Mouse (Mus musculus): Measurements from ENCODE around the gene 1700001K19Rik.
A peak's percentile ranks its signal among the peaks of the same experiment; 100 is the strongest.
"Not testable (repeated sequence)": the region's sequence is repeated elsewhere in the genome, so short reads cannot be mapped to it uniquely, and the experiment has no call there.

The 1700001K19Rik gene

DNA sequence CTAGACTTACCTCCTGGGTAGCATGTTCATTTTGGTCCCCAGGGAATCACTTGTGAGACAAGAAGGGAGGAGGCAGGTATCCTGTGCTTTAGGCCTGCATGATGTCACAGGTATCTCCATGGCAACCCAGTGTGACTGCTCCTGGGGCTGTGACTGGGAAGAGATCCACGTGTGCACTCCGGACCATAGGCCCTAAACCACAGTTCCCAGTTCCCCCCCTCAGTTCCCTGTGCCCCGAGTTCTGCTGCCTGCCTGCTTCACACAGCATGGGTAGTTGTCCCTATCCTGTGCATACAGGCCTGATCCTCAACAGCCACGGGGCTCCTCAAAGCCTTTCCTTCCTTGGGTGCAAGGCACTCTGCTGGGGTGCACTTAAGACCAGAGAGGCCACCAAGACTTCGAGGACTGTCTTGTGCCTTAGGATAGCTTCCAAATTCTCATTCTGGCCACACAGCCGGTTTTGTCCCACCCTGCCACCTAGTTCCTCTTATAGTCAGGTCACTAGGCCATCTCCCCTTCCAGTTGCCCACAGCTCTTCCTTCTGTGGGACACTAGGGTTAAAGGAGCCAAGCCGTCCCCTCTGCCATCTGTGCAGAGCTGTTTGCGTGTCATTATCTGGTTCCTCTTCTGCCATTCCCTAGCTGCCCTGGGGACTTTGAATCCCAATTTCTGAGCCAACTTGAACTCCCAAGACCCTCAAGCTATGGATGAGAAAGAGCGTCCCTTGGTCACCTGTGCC is at the start of gene 1700001K19Rik:
Gene 1700001K19Rik (minus strand): TSS at position 59 of the 739 bp plus-strand sequence.
- DNase-seq (ENCODE audit: inconsistent age in 2 of 2, low spot score in 1 of 2), result no peak

DNA sequence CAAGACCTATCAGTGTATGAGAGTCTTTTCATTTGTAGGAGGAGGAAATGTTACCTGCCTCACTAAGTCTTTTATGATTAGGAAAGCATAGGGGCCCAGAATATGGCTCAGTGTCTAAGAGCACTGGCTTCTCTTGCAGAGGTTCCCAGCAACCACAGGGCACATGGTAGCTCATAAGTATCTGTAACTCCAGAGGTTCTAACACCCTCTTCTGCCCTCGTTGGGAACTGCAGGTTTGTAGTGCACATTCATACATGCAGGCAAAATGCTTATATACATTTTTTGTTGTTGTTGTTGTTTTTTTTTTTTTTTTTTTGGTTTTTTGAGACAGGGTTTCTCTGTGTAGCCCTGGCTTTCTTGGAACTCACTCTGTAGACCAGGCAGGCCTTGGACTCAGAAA is 44.0 kb upstream of the 1700001K19Rik start:
- DNase-seq (ENCODE audit: inconsistent age in 2 of 2, low spot score in 1 of 2), result no peak

DNA sequence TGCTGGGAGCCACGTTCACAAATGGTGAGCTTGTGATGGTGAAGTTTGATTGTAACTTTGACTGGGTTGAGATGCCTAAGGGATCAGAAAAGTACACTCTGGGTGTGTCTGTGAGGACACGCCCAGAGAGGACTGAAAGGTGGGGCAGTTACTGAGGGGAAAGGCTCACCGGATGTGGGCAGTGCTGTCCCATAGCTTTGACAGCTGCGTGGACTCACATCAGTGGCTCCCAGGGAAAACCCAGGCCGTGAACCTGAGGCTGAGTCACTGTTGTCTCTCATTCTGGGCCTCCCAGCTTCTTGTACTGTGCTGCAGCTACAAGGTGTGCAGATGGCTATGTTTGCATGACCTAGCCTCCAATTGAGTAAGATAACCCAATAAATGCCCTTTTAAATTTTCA is 43.1 kb upstream of the 1700001K19Rik start:
- DNase-seq (ENCODE audit: inconsistent age in 2 of 2, low spot score in 1 of 2), result no peak

DNA sequence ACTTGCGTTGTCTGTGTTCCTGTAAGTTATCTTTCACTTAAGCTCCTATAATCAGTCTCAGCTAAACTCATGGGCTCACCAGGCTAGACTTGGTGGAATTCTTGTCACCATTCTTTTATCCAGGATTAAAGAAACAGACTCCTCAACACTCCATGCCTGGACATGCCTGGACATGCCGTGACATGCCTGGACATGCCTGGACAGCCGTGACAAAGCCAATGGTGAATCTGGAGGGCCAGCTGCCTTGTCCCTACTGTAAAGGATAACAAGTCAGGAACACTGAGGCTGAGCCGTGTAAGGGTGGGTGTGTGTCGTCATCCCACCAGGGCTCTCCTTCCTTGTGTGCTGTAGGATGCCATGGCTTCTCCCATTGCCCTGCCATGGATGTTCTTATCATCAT is 42.6 kb upstream of the 1700001K19Rik start:
- no peak for DNase-seq (ENCODE audit: inconsistent age in 2 of 2, low spot score in 1 of 2)

DNA sequence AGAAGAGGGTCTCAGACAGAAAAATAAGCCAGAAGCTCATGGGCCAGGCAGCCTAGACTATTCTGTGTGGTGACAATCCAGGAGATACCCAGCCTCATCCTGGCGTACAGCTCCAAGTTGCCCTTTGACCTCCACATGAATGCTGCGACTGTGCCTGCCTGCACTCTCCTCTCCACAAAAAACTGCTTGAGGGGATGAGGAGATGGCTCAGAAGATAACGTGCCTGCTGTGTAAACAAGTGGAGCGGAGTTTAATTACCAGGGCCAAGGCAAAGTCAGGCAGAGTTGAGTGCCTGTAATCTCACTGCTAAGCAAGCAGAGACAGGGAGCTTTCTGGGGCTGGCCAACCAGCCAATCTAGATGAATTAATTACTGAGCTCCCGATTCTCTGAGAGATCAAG is 33.6 kb upstream of the 1700001K19Rik start:
- no peak for DNase-seq (ENCODE audit: inconsistent age in 2 of 2, low spot score in 1 of 2)

DNA sequence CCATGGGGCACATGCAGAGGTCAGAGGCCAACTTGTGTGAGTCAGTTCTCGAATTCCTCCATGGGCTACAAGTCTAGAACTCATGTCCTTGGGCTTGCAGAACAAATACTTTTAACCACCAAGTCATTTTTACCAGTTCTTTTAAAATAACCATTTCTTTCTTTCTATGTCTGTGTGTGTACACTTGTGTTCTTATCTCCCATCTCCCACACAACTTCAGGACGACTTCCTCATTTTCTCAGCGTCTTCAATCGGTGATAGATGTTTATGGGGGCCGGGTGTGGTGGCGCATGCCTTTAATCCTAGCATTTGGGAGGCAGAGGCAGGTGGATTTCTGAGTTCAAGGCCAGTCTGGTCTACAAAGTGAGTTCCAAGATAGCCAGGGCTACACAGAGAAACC is 31.8 kb upstream of the 1700001K19Rik start:
- DNase-seq (ENCODE audit: inconsistent age in 2 of 2, low spot score in 1 of 2), result no peak

DNA sequence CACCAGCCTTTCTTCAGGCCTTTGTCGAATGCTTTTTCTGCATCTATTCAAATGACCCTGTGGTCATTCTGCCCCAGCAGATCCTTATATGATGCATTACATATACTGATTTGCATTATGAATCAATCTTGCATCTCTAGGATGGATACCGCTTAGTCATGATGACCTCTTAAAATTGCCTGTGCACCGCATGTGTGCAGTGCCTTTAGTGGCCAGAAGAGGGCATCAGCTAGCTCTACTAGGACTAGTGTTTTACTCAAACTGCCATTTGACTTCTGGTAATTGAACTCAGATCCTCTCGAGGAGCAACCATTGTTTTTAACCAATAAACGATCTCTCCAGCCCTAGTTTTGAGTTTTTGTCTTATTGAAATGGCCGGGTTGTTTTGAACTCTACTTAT is 31.4 kb upstream of the 1700001K19Rik start:
- no peak for DNase-seq (ENCODE audit: inconsistent age in 2 of 2, low spot score in 1 of 2)

DNA sequence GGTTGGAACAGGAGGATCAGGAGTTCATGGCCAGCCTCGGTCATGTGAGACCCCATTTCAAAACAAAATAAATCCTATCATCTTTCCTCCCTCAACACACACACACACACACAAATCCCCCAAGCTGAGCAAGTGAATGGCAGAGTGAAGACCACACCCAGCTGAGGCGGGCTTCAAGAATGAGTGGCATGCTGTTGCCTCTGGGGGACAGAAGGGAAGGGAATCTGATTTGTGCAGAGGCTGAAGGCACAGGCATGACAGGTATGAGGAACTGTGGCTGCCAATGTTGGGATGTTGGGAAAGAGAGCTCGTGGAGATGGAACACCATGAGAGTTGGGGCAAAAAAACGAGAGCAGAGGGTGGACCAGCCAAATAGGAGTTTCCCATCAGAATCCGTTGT is 28.9 kb upstream of the 1700001K19Rik start:
- no peak for DNase-seq (ENCODE audit: inconsistent age in 2 of 2, low spot score in 1 of 2)

DNA sequence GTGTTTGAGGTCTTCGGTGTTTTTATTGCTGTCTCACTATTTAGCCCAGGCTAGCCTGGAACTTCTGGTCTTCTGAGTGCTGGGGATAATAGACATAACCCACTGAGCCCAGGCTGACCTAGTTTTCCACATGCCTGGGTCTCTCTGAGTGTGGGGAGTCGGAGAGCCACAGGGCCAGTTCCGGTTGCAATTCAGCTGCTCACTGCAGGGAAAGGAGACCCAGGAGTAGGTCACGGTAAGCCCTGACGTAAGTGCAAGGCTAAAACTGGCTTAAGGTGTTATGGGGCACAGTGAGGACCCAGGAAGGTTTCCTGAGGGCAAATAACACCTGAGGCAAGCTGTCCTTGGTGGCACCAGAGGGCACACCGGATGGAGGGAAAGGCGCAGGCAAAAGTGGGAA is 25.0 kb upstream of the 1700001K19Rik start:
- peak in 1 of 2 experiments; percentile 9 for DNase-seq (ENCODE audit: inconsistent age in 2 of 2, low spot score in 1 of 2)

DNA sequence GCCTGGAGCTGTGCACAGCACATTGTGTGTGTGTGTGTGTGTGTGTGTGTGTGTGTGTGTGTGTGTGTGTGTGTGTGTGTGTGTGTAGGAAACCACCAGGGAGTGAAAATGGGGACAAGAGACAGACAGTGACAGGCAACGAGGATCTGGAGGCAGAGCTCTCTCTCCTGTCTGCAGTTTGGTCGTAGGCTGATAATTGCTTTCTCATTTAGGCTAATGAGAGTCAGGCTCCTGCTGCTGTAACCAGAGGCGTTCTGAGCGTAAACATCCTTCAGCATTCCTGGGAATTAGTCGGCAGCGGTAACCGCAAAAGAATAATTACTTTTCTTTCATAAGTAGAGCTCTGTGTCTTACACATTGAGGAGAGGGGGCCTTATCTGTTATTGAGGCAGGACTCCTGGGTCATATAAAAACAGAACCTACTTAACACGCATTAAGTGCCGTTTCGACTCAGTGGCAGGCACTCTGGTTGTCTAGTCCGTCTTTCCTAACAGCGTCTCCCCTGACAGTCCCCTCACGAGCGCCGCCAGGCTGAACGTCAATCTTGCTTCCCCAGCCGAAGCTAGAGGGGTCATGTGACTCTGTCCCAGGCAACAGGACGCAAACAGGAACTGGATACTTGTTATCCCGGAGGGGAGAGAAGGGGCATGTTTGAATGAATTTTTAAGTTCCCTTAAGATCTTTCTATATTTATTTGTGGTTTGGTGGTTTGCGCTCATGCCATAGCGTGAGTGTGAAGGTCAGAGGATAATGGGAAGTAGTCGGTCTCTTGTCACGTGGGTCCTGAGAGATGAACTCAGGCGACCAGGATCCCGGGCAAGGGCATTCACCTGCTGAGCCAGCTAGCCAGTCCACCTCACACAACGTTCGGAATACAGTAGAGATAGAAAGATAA is 24.2 kb upstream of the 1700001K19Rik start:
- DNase-seq (ENCODE audit: inconsistent age in 2 of 2, low spot score in 1 of 2), result peak; percentile 78 to 91

DNA sequence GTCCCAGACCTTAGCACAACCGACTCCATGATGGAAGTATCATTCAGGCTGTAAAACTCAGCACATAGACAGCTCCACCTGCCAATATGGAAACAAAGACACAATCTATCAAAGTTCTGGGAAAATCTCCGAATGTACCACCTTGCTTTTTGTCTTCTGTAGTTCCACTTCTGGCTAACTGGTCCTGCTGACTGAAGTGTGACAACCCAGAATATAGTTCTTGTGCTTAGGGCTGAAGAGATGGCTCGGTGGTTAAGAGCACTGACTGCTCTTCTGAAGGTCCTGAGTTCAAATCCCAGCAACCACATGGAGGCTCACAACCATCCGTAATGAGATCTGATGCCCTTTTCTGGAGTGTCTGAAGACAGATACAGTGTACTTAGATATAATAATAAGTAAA is 23.0 kb upstream of the 1700001K19Rik start:
- not testable (repeated sequence) for DNase-seq (ENCODE audit: inconsistent age in 2 of 2, low spot score in 1 of 2)

DNA sequence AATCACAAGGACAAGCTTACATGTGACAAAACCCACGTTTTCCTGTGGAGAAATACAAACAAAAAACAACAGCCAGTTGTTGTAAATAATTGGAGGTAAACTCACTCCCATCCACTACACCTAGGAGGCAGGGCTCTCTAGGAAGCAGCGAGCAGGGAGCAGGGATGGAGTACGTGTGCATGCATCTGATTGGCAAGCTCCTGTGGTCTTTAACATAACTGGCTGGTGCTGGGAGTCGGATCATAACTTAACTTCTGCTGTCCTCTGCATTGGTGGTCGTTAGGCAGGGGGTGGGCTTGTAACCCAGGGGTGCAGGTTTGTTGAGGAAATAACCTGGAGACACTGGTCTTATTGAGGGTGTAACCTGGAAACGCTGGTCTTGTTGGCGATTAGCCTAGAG is 21.3 kb upstream of the 1700001K19Rik start:
- peak in 1 of 2 experiments; percentile 23 for DNase-seq (ENCODE audit: inconsistent age in 2 of 2, low spot score in 1 of 2)

DNA sequence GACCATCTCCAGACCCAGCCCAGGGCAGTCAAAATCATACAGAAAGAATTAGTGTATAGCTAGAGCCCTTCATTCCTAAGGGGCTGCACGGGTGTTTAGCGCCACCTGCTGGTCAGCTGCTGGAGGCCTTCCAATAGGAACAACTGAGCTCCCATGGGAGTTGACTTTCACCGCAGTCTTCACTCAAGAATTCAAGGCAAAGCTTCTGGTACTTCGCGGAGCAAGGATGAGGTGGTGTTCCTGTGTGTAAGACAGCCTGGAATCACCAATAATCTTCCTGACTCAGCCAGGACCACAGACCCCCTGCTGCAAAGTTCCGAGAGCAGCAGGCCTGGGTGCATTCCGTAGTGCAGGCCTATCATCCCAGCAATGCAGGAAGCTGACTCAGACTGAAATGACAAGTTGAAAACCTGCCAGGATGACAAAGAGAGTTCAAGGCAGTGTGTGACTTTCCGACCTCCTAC is 20.6 kb upstream of the 1700001K19Rik start:
- peak; percentile 91 to 98 for DNase-seq (ENCODE audit: inconsistent age in 2 of 2, low spot score in 1 of 2)

DNA sequence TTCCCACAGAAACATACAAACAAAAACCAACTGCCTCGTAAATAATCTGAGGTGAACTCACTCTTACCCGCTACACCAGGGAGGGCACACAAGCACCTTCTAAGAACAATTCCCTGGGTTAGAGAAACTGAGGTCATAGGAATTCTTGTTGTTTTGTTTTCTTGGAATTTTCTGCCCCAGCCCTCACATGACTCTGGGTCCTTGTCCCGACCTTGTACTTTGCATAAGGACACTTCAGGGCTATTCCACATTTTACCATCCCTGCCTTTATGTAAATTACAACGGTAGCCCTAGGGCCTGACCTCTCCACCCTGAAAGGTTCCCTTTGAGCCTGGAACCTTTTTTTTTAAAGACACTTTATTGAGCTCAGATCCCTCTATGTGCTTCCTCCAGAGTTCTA is 20.1 kb upstream of the 1700001K19Rik start, which contains the start of gene Hsp90aa1:
Gene Hsp90aa1 (minus strand): TSS at position 173 of the 400 bp plus-strand sequence.
- DNase-seq (ENCODE audit: inconsistent age in 2 of 2, low spot score in 1 of 2), result no peak

DNA sequence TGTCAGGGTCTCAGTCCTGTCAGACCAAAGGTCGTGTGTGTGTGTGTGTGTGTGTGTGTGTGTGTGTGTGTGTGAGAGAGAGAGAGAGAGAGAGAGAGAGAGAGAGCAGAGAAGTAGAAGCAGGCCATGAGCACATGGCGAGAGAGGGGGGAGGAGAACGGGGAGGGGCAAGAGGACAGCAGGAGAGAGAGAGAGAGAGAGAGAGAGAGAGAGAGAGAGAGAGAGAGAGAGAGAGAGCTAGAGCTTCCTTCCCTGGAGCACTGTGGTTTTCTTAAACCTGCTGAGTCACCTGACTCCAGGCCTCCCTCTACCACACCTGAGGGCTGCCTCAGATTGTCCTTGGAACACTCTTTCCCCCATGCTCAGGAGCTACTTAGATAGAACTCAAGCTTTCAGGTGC is 18.9 kb upstream of the 1700001K19Rik start:
- DNase-seq (ENCODE audit: inconsistent age in 2 of 2, low spot score in 1 of 2), result not testable (repeated sequence)

DNA sequence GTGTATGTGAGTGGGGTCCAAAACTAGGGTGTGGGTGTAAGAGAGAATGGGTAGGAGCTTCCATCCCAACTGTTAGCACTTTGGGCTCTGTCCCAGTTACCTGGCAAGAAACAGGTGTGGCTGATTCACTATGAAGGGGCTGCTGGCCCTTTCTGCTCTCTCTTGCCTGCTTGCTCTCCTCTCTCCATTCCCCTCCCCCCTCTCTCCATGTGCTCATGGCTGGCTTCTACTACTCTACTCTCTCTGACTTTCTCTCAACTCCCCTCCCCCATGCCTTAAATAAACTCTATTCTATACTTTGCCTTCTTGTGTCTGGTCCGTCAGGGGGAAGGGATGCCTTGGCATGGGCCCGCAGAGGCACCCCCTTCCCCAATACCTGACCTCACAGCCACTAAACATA is 18.3 kb upstream of the 1700001K19Rik start:
- DNase-seq (ENCODE audit: inconsistent age in 2 of 2, low spot score in 1 of 2), result no peak

DNA sequence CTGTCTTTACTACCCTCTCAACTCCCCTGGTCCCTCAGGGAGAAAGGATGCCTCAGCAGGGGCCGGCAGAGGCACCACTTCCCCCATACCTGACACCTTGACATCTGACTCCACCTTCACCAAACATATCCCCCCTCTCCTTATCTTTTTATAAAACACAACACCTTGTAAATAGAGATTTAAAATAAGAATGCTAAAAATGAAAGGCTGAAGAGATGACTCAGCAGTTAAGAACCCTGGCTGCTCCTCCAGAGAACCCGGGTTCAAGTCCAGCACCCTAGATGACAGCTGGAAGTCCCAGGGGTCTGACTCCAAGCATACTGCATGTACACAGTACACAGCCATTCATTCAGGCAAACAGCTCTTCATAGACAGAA is 16.7 kb upstream of the 1700001K19Rik start:
- no peak for DNase-seq (ENCODE audit: inconsistent age in 2 of 2, low spot score in 1 of 2)

DNA sequence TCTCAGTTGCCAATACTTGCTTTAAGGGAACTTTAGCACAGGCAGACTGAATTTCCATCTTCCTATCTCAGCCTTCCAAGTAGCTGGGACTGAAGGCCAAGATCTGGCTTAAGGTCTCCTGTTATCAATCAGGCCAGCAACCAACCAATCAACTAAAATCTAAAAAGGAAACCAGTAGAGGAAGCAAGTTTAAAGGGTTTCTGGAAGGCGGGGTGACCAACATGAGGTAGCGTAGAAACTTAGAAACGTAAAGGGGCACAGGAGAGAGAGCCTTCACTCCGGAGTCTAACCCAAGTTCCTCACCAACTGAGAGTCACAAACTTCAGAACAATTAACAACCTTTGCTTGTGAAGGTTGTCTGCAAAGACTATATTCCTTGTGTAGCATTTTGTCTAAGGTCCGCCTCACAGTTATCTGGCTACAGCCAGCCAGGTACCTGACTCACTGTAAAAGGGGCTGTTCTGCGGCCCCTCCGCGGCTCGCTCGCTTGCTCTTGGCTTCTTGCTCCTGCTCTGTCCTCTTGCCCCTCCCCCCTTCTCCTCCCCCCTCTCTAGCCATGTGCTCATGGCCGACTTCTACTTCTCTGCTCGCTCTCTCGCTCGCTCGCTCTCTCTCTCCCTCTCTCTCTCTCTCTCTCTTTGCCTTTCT is 16.2 kb upstream of the 1700001K19Rik start:
- no peak for DNase-seq (ENCODE audit: inconsistent age in 2 of 2, low spot score in 1 of 2)

DNA sequence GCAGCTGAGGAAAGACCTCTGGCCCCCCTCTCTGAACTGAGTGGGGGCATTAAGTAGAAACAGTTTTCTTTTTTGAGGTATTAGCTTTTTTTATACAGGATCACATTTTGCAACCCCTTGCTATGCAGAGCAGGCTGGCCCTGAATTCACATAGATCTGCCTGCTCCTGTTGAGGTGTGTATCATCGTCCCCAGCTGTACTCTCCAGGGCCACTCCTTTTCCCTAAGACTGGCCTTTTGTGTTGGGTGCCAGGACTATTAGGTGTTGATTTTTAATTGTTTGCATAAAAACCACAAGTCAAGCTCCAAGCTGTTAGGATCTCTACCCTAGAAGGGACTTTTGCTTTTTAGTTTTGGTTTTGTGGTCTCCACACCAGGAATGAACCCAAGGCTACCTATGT is 15.7 kb upstream of the 1700001K19Rik start:
- no peak for DNase-seq (ENCODE audit: inconsistent age in 2 of 2, low spot score in 1 of 2)

DNA sequence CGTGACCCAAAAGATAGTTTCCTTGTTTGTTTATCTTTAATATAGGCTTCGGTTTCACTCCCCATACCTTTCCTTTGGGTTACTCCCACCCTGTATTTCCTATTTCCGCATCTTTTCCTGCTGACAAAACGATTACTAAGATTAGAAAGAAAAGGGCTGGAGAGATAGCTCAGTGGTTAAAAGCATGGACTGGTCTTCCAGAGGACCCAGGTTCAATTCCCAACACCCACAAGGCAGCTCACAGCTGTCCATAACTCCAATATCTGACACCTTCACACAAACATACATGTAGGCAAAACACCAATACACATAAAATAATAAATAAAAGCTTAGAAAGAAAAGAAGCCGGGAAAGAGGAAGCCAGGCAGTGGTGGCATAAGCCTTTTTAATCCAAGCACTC is 15.0 kb upstream of the 1700001K19Rik start:
- no peak for DNase-seq (ENCODE audit: inconsistent age in 2 of 2, low spot score in 1 of 2)

DNA sequence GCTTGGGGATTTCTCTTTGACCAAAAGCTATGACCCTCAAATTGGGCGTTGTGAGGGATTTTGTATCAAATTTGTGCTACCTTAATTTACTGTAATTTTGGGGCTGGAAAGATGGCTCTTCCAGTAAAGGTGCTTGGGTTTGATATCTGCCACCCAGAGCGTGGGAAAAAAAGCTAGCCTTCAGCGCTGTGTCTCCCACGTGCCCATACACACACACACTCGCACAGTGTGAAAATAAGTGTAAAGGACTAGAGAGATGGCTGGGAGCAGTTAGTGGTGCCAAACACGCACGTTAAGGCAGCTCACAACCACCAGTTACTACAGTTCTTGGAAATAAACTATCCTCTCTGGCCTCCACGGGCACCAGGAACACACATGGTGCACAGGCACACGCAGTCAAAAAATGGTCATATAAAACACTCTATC is 14.6 kb upstream of the 1700001K19Rik start:
- no peak for DNase-seq (ENCODE audit: inconsistent age in 2 of 2, low spot score in 1 of 2)
